Mouse (Mus musculus) cerebellum, adult 2 months (tissue): ENCODE data around the gene Creb3l4. TPM values are rescaled to one million over a fixed set of nuclear protein-coding genes. Genes with fewer than 3 reads are reported as not detected.
A peak's percentile ranks its signal among the peaks of the same experiment; 100 is the strongest.

Source experiments
- DNase-seq, 2 experiments: peaks; one replicate each; pipeline ENCODE4 v3.0.0; 2021
- H3K27ac ChIP-seq: fragments of 200-500 bp; 2 replicates; pipeline ENCODE4 v1.5.1; 2012; ENCODE audit warnings: low read length, control low read depth, inconsistent platforms; ENCODE audit not compliant: insufficient read depth
- H3K27me3 ChIP-seq: fragments of 200-500 bp; 2 replicates; pipeline ENCODE4 v1.6.1; 2012; ENCODE audit warnings: inconsistent platforms, mild to moderate bottlenecking, low read length, moderate library complexity; ENCODE audit not compliant: control insufficient read depth, insufficient read depth
- H3K4me1 ChIP-seq: fragments of 200-500 bp; 2 replicates; pipeline ENCODE4 v1.6.1; 2011; ENCODE audit warnings: low read length; ENCODE audit not compliant: control insufficient read depth, insufficient read depth
- H3K4me3 ChIP-seq: fragments of 200-500 bp; replicated peaks from 2 replicates; pipeline ENCODE3; 2011; ENCODE audit warnings: mild to moderate bottlenecking, low read depth, low read length, control low read depth; ENCODE audit not compliant: insufficient read depth
- CTCF ChIP-seq: fragments of 200-500 bp; IDR thresholded peaks from 2 replicates; pipeline ENCODE4 v1.5.1; 2011; ENCODE audit warnings: low read depth, mild to moderate bottlenecking, control low read depth, low read length, moderate library complexity, borderline replicate concordance; ENCODE audit not compliant: insufficient read depth
- POLR2A ChIP-seq: fragments of 200-500 bp; IDR thresholded peaks from 2 replicates; pipeline ENCODE4 v1.6.1; 2011; ENCODE audit warnings: low read length, control low read depth, borderline replicate concordance; ENCODE audit not compliant: insufficient read depth
- WGBS: fragments of 180-500 bp; shearing (Covaris S2); methylation state at CpG from one replicate; pipeline ENCODE4 v1.1.7; 2018; 5-methylcytosine and 5-hydroxymethylcytosine counted together
- polyA plus RNA-seq: library from polyadenylated mRNA; depleted of rRNA; stranded (reverse); fragments of >200 nt; gene quantifications from 2 replicates; pipeline ENCODE4 v1.2.3, GENCODE M21; 2012

Creb3l4 gene
- polyA plus RNA-seq, 1 experiment: 0.23 TPM

GRCm38 (mm10) chr3:90279216-90279615, 35.9 kb upstream of the Creb3l4 start:
- 89% methylated on average over 9 of the region's 9 CpGs for WGBS
- H3K4me1 ChIP-seq: peaks cover 35% of the 10 kb centered on the region
- TF ChIP-seq POLR2A (no peak), CTCF (no peak)
- no peaks in the 10 kb centered on the region for H3K27me3 ChIP-seq
- H3K4me3 ChIP-seq: no peak overlapping the region
- H3K27ac ChIP-seq: 0 out of 2 replicates have a peak overlapping the region, but pooled peaks have one; percentile 25
- no peak for DNase-seq

GRCm38 (mm10) chr3:90278211-90278610, 34.9 kb upstream of the Creb3l4 start:
- WGBS: 41% methylated on average over 10 of the region's 10 CpGs
- H3K4me3 ChIP-seq: no peak overlapping the region

GRCm38 (mm10) chr3:90277793-90278192, 34.5 kb upstream of the Creb3l4 start:
- Histone ChIP-seq H3K4me3 (no peak overlapping the region), H3K27ac (peak overlapping the region; percentile 72), H3K27me3 (no peaks in the 10 kb centered on the region), H3K4me1 (peaks cover 39% of the 10 kb centered on the region)
- TF ChIP-seq POLR2A (no peak), CTCF (no peak)
- 9% methylated on average over 9 of the region's 9 CpGs for WGBS
- peak; percentile 87 to 94 for DNase-seq

More at GRCm38 (mm10) chr3:90278211-90278610, 34.9 kb upstream of the Creb3l4 start:
- Histone ChIP-seq H3K4me1 (peaks cover 38% of the 10 kb centered on the region), H3K27me3 (no peaks in the 10 kb centered on the region), H3K27ac (peak overlapping the region; percentile 72)
- TF ChIP-seq CTCF: no peak
- TF ChIP-seq POLR2A: no peak
- no peak for DNase-seq

- H3K4me1 ChIP-seq: peaks cover 47% of the 10 kb centered on the region
- TF ChIP-seq CTCF: no peak
- no peak for TF ChIP-seq POLR2A
- H3K27ac ChIP-seq: peak overlapping the region; percentile 64
- WGBS: 48% methylated on average over 16 of the region's 16 CpGs
- no peak for DNase-seq
- no peak overlapping the region for H3K4me3 ChIP-seq
- no peaks in the 10 kb centered on the region for H3K27me3 ChIP-seq
Observed at GRCm38 (mm10) chr3:90276858-90277257, 33.5 kb upstream of the Creb3l4 start.

- 15% methylated on average over 11 of the region's 11 CpGs for WGBS
- H3K4me1 ChIP-seq: peaks cover 47% of the 10 kb centered on the region
- TF ChIP-seq CTCF (no peak), POLR2A (no peak)
- no peak overlapping the region for H3K4me3 ChIP-seq
- no peaks in the 10 kb centered on the region for H3K27me3 ChIP-seq
- H3K27ac ChIP-seq: peak overlapping the region; percentile 64; the same call in 1 of the 2 replicates
- DNase-seq: peak; percentile 80 to 89
Observed at GRCm38 (mm10) chr3:90275286-90275685, 32.0 kb upstream of the Creb3l4 start.

GRCm38 (mm10) chr3:90273855-90274254, 30.5 kb upstream of the Creb3l4 start:
- H3K27me3 ChIP-seq: no peaks in the 10 kb centered on the region
- TF ChIP-seq POLR2A: no peak
- no peak for TF ChIP-seq CTCF
- peaks cover 43% of the 10 kb centered on the region for H3K4me1 ChIP-seq
- DNase-seq: peak in 1 of 2 experiments; percentile 28
- H3K27ac ChIP-seq: no peak overlapping the region
- WGBS: 92% methylated on average over 22 of the region's 22 CpGs
- no peak overlapping the region for H3K4me3 ChIP-seq

GRCm38 (mm10) chr3:90272170-90272569, 28.9 kb upstream of the Creb3l4 start:
- 71% methylated on average over 9 of the region's 9 CpGs for WGBS

GRCm38 (mm10) chr3:90270784-90271183, 27.5 kb upstream of the Creb3l4 start:
- H3K4me1 ChIP-seq: peaks cover 28% of the 10 kb centered on the region
- 91% methylated on average over 8 of the region's 8 CpGs for WGBS
- H3K27ac ChIP-seq: no peak overlapping the region
- no peak for TF ChIP-seq POLR2A
- no peak for TF ChIP-seq CTCF
- H3K27me3 ChIP-seq: no peaks in the 10 kb centered on the region
- peak in 1 of 2 experiments; percentile 5 for DNase-seq
- H3K4me3 ChIP-seq: no peak overlapping the region

More at GRCm38 (mm10) chr3:90272170-90272569, 28.9 kb upstream of the Creb3l4 start:
- H3K27ac ChIP-seq: no peak overlapping the region
- H3K27me3 ChIP-seq: no peaks in the 10 kb centered on the region
- H3K4me1 ChIP-seq: peaks cover 30% of the 10 kb centered on the region
- H3K4me3 ChIP-seq: no peak overlapping the region
- TF ChIP-seq CTCF (no peak), POLR2A (no peak)
- DNase-seq: no peak
